Mouse (Mus musculus) bone marrow macrophage, adult 2 months (primary cell): Measurements from ENCODE around the gene Rinl.

Experiments
- CTCF ChIP-seq: IDR thresholded peaks from 2 replicates; pipeline ENCODE4 v1.5.1; 2012; ENCODE audit warnings: low read depth, mild to moderate bottlenecking, low read length, moderate library complexity
- POLR2A ChIP-seq: IDR thresholded peaks from 2 replicates; pipeline ENCODE4 v1.6.1; 2012; ENCODE audit warnings: mild to moderate bottlenecking, low read depth, low read length, borderline replicate concordance

GRCm38 (mm10) chr7:28820358-28821260, 31.8 kb downstream of the Rinl start:
- no peak for TF ChIP-seq CTCF
- no peak for TF ChIP-seq POLR2A
